Mouse (Mus musculus) right cerebral cortex, adult 18-20 months (tissue): ENCODE results near the gene Pnpla3.
"Not testable (repeated sequence)": the region's sequence is repeated elsewhere in the genome, so short reads cannot be mapped to it uniquely, and the experiment has no call there.

Source experiments
- DNase-seq: peaks from one replicate; pipeline ENCODE4 v3.0.0; 2022; ENCODE audit warnings: mixed read lengths

Gene Pnpla3

GRCm38 (mm10) chr15:84167600-84167999 lies at the start of gene Pnpla3:
TSS of gene Pnpla3 (plus strand) at chr15:84167837.
- peak; percentile 98 for DNase-seq

GRCm38 (mm10) chr15:84120612-84121011 lies 47.0 kb upstream of the Pnpla3 start:
- DNase-seq: peak; percentile 20

GRCm38 (mm10) chr15:84121036-84121435 lies 46.6 kb upstream of the Pnpla3 start:
- no peak for DNase-seq

GRCm38 (mm10) chr15:84123075-84123474 lies 44.6 kb upstream of the Pnpla3 start, which contains the start of gene Pnpla5:
TSS of gene Pnpla5 (minus strand) at chr15:84123175.
- no peak for DNase-seq

- DNase-seq: no peak
Measured at GRCm38 (mm10) chr15:84124086-84124485, 43.6 kb upstream of the Pnpla3 start.

GRCm38 (mm10) chr15:84126447-84126846 lies 41.2 kb upstream of the Pnpla3 start:
- DNase-seq: no peak

GRCm38 (mm10) chr15:84126871-84127270 lies 40.8 kb upstream of the Pnpla3 start:
- DNase-seq: no peak

GRCm38 (mm10) chr15:84131096-84131786 lies 36.4 kb upstream of the Pnpla3 start:
- DNase-seq: peak; percentile 6

GRCm38 (mm10) chr15:84131971-84132370 lies 35.7 kb upstream of the Pnpla3 start:
- DNase-seq: no peak

- no peak for DNase-seq
Measured at GRCm38 (mm10) chr15:84133440-84133839, 34.2 kb upstream of the Pnpla3 start.

GRCm38 (mm10) chr15:84135472-84135871 lies 32.2 kb upstream of the Pnpla3 start:
- no peak for DNase-seq

GRCm38 (mm10) chr15:84136473-84137415 lies 30.9 kb upstream of the Pnpla3 start:
- DNase-seq: no peak

- DNase-seq: no peak
Measured at GRCm38 (mm10) chr15:84139592-84140005, 28.0 kb upstream of the Pnpla3 start.

- no peak for DNase-seq
Measured at GRCm38 (mm10) chr15:84140109-84140508, 27.5 kb upstream of the Pnpla3 start.

GRCm38 (mm10) chr15:84140929-84141328 lies 26.7 kb upstream of the Pnpla3 start:
- no peak for DNase-seq

- DNase-seq: no peak
Measured at GRCm38 (mm10) chr15:84156158-84156557, 11.5 kb upstream of the Pnpla3 start.

GRCm38 (mm10) chr15:84157530-84157929 lies 10.1 kb upstream of the Pnpla3 start:
- not testable (repeated sequence) for DNase-seq

- no peak for DNase-seq
Measured at GRCm38 (mm10) chr15:84161871-84162270, 5.8 kb upstream of the Pnpla3 start.

GRCm38 (mm10) chr15:84166818-84167217 lies 819 bp upstream of the Pnpla3 start:
- DNase-seq: no peak

- peak; percentile 37 for DNase-seq
Measured at GRCm38 (mm10) chr15:84168170-84169161, 829 bp downstream of the Pnpla3 start.

- DNase-seq: no peak
Measured at GRCm38 (mm10) chr15:84169511-84169910, 1.9 kb downstream of the Pnpla3 start.

GRCm38 (mm10) chr15:84171166-84171565 lies 3.5 kb downstream of the Pnpla3 start:
- DNase-seq: no peak
